Mouse (Mus musculus) lung, postnatal 0 days (tissue): ENCODE measurements around the gene Elmod3. TPM values are rescaled to one million over a fixed set of nuclear protein-coding genes. Genes with fewer than 3 reads are reported as not detected.

ENCODE experiments used
- ATAC-seq: fragments of 200-750 bp; cut with Nextera tagmentation; 2 replicates; pipeline ENCODE4 v1.8.0; 2017; ENCODE audit warnings: moderate library complexity
- DNase-seq: peaks from one replicate; pipeline ENCODE4 v3.0.0-alpha.2; 2016; ENCODE audit warnings: low spot score
- H3K27ac ChIP-seq: fragments of 300-500 bp; sonication (generic); 2 replicates; pipeline ENCODE4 v1.5.1; 2014; ENCODE audit warnings: antibody characterized with exemption, mild to moderate bottlenecking, low read length, mixed read lengths
- H3K27me3 ChIP-seq: fragments of 300-500 bp; sonication (generic); replicated peaks from 2 replicates; pipeline ENCODE4 v1.6.1; 2014; ENCODE audit warnings: low read length, mixed read lengths; ENCODE audit not compliant: insufficient read depth
- H3K36me3 ChIP-seq: fragments of 300-500 bp; sonication (generic); 2 replicates; pipeline ENCODE4 v1.6.1; 2014; ENCODE audit warnings: low read length, mixed read lengths; ENCODE audit not compliant: insufficient read depth
- H3K4me1 ChIP-seq: fragments of 300-500 bp; sonication (generic); 2 replicates; pipeline ENCODE4 v1.6.1; 2014; ENCODE audit warnings: antibody characterized with exemption, low read depth, low read length, mixed read lengths; ENCODE audit not compliant: insufficient read depth
- H3K4me2 ChIP-seq: fragments of 300-500 bp; sonication (generic); replicated peaks from 2 replicates; pipeline ENCODE4 v1.6.1; 2014; ENCODE audit warnings: low read depth, mild to moderate bottlenecking, low read length, moderate library complexity, mixed read lengths
- H3K4me3 ChIP-seq: fragments of 300-500 bp; sonication (generic); 2 replicates; pipeline ENCODE4 v1.5.1; 2014; ENCODE audit warnings: low read depth, low read length
- H3K9ac ChIP-seq: fragments of 300-500 bp; sonication (generic); replicated peaks from 2 replicates; pipeline ENCODE4 v1.6.1; 2014; ENCODE audit warnings: low read depth, mild to moderate bottlenecking
- H3K9me3 ChIP-seq: fragments of 300-500 bp; sonication (generic); 2 replicates; pipeline ENCODE4 v1.6.1; 2016; ENCODE audit warnings: low read length, mixed read lengths
- CTCF ChIP-seq: IDR thresholded peaks from 2 replicates; pipeline ENCODE4 v1.5.1; 2016; ENCODE audit warnings: antibody characterized with exemption, mild to moderate bottlenecking
- EP300 ChIP-seq: IDR thresholded peaks from 2 replicates; pipeline ENCODE4 v1.6.1; 2016; ENCODE audit warnings: antibody characterized with exemption, mild to moderate bottlenecking, control low read depth
- WGBS: fragments of 180-500 bp; shearing (Covaris S2); extraction: QIAGEN DNeasy Blood & Tissue Kit; methylation state at CpG from one replicate; pipeline ENCODE4 v1.1.7; 2014; 5-methylcytosine and 5-hydroxymethylcytosine counted together
- polyA plus RNA-seq: library from polyadenylated mRNA; unstranded; fragments of >200 nt; fragmentation: Nextera tagmentation; extraction: Ambion mirVana; gene quantifications from 2 replicates; pipeline ENCODE4 v1.2.1, GENCODE M21; 2015

The Elmod3 gene
- polyA plus RNA-seq, 1 experiment from 2014 or later = 19.7 TPM

DNA sequence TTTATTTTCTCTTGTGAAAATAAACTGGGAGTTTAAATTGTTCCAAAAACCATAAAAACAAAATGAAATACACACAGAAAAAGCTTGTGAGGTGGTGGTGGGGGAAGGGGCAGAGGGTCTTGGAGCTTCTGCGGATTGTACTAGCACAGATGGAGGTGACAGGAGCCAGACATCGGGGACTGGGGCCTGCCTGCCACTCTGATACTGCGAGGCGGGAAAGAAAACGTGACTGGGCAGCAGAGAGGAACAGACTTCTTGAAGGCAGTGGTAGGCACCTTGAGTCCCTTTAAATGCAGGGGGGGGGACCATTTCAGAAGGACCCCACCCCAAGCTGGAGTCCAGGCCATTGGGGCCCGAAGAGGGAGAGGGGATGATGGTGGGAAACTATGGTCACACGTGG lies 28.2 kb upstream of the Elmod3 start:
- no peak overlapping the region for H3K27ac ChIP-seq
- no peaks in the 10 kb centered on the region for H3K4me1 ChIP-seq
- TF ChIP-seq EP300 (no peak), CTCF (no peak)
- DNase-seq (no peak), ATAC-seq (no peak)
- no peaks in the 10 kb centered on the region for H3K27me3 ChIP-seq
- no peak overlapping the region for H3K4me2 ChIP-seq
- 79% methylated on average over 7 of the region's 7 CpGs for WGBS
- H3K9ac ChIP-seq = no peak overlapping the region
- peaks cover 18% of the 10 kb centered on the region; the same call in 1 of the 2 replicates for H3K36me3 ChIP-seq
- H3K4me3 ChIP-seq = no peak overlapping the region
- H3K9me3 ChIP-seq = no peaks in the 10 kb centered on the region

DNA sequence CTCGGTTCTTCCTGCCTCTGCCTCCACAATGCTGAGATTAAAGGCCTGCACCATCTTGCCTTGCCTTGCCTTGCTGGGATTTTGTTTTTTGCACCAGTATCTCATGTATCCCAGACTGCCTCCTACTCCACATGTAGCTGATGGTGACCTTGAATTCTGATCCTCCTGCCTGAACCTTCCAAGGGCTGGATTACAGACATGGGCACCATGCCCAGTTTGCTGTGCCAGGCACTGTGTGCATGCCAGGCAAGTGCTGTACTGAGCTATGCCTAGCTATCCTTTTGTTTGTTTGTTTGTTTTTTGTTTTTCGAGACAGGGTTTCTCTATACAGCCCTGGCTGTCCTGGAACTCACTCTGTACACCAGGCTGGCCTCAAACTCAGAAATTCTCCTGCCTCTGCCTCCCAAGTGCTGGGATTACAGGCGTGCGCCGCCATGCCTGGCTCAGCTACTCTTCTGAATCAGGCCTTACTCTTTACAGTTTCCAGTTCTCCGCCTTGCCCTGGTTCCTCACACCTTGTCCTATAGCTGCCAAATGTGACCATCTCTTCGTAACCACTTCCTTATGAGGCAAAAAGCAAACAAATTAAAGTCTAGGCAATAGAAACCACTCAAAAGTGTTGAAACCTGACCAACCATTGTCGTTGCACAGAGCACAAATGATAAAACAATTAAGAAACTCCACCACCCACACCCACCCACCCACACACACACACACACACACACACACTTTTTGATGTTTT lies 25.6 kb upstream of the Elmod3 start:
- H3K4me1 ChIP-seq = no peaks in the 10 kb centered on the region
- H3K4me3 ChIP-seq = no peak overlapping the region
- peak; percentile 50 for DNase-seq
- TF ChIP-seq EP300 (peak; percentile 25; the same call in 1 of the 2 replicates), CTCF (no peak)
- H3K4me2 ChIP-seq = no peak overlapping the region
- H3K27ac ChIP-seq = no peak overlapping the region
- peaks cover 10% of the 10 kb centered on the region; the same call in 1 of the 2 replicates for H3K36me3 ChIP-seq
- WGBS = 70% methylated on average over 8 of the region's 8 CpGs
- H3K9me3 ChIP-seq = no peaks in the 10 kb centered on the region
- no peaks in the 10 kb centered on the region for H3K27me3 ChIP-seq
- ATAC-seq = no peak
- H3K9ac ChIP-seq = no peak overlapping the region

DNA sequence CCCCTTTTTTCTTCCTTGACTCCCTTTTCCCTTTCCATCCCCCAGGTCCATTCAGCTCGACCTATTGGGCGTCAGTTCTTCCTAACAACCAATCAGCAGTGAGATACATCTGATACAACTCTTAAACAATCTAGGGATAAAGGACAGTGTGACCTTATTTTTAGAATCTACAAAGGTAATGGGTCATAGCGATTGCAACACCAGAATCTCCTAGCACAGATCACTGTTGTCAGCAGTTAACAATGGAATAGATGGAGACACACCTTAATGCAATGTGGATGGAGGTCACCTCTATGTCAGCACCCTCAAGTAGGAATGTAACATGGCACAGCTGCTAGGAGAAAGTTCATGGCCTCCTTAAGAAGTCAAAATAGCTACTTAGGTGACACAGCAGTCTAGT lies 24.7 kb upstream of the Elmod3 start:
- ATAC-seq (no peak), DNase-seq (no peak)
- H3K27ac ChIP-seq = no peak overlapping the region
- H3K9me3 ChIP-seq = no peaks in the 10 kb centered on the region
- TF ChIP-seq EP300 (no peak), CTCF (no peak)
- no peak overlapping the region for H3K4me3 ChIP-seq
- no peak overlapping the region for H3K9ac ChIP-seq
- WGBS = 36% methylated on average over 3 of the region's 3 CpGs
- peaks cover 9% of the 10 kb centered on the region; the same call in 1 of the 2 replicates for H3K36me3 ChIP-seq
- no peaks in the 10 kb centered on the region for H3K27me3 ChIP-seq
- no peaks in the 10 kb centered on the region for H3K4me1 ChIP-seq
- H3K4me2 ChIP-seq = no peak overlapping the region

DNA sequence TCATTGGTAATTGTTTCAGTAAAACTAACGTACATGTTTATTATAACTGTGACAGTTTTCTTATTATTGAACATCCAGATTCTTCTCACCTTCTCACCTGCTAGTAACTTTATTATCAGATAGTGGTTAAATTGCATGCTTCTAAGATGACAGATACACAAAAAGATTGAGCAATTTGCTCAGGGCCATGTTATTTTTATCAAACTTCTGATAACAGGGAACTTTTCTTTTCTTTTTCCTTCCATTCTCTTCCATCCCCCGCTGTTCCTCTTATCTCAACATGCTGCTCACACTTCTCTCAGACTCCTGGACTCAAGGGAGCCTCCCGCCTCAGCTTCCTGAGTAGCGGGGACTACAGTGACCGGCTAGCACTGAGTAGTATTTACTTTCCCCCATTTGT lies 22.7 kb upstream of the Elmod3 start:
- WGBS = 54% methylated on average over 5 of the region's 5 CpGs

DNA sequence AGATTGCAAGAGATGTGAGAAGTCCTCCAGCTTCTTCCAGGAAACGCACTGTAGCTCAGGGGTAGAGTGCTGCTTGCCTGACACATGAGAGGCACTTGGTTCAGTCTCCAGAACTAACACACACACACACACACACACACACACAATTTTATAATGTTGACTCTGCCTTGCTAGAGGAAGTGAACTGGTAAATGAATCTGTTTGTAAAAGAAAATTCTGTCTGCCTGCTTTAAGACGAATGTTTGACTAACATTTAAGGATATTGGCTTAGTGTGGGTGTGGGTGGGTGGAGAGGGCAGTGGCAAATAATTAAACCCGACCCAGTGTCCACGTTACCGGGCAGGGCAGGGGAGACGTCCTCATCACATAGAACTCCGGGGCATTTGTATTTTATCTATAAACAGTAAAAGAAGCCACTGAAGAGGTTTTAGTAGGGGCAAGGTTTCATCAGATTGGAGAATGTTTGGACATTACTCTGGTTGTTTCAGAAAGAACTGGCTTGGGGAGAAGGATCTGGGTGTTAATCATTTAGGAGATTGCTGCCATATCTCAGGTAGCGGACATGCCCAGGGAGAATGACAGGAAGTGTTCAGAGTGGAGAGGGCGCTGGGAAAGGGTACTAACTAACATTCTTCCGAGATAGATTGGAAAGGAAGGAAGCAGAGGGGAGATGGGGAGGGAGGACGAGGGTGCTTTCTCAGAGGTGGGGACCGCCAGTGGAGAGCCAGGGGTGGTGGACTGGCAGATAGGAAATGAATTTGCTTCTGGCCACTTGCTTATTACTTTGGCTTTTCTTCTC lies 21.7 kb upstream of the Elmod3 start:
- TF ChIP-seq EP300 (peak; percentile 72), CTCF (no peak)
- H3K27me3 ChIP-seq = no peaks in the 10 kb centered on the region
- no peak overlapping the region for H3K4me3 ChIP-seq
- no peaks in the 10 kb centered on the region for H3K36me3 ChIP-seq
- peaks cover 17% of the 10 kb centered on the region for H3K4me1 ChIP-seq
- no peaks in the 10 kb centered on the region for H3K9me3 ChIP-seq
- H3K4me2 ChIP-seq = peak overlapping the region; percentile 15; the same call in 1 of the 2 replicates
- DNase-seq (peak; percentile 89), ATAC-seq (peak; percentile 76)
- peak overlapping the region; percentile 58 for H3K27ac ChIP-seq
- no peak overlapping the region for H3K9ac ChIP-seq
- 22% methylated on average over 12 of the region's 12 CpGs for WGBS

More for the DNA sequence above, 22.7 kb upstream of the Elmod3 start:
- Histone ChIP-seq H3K36me3 (no peaks in the 10 kb centered on the region), H3K9ac (no peak overlapping the region), H3K4me3 (no peak overlapping the region), H3K27ac (0 out of 2 replicates have a peak overlapping the region, but pooled peaks have one; percentile 20), H3K9me3 (no peaks in the 10 kb centered on the region), H3K27me3 (no peaks in the 10 kb centered on the region), H3K4me1 (peaks cover 7% of the 10 kb centered on the region), H3K4me2 (no peak overlapping the region)
- no peak for TF ChIP-seq EP300
- TF ChIP-seq CTCF = no peak
- no peak for DNase-seq
- ATAC-seq = no peak

DNA sequence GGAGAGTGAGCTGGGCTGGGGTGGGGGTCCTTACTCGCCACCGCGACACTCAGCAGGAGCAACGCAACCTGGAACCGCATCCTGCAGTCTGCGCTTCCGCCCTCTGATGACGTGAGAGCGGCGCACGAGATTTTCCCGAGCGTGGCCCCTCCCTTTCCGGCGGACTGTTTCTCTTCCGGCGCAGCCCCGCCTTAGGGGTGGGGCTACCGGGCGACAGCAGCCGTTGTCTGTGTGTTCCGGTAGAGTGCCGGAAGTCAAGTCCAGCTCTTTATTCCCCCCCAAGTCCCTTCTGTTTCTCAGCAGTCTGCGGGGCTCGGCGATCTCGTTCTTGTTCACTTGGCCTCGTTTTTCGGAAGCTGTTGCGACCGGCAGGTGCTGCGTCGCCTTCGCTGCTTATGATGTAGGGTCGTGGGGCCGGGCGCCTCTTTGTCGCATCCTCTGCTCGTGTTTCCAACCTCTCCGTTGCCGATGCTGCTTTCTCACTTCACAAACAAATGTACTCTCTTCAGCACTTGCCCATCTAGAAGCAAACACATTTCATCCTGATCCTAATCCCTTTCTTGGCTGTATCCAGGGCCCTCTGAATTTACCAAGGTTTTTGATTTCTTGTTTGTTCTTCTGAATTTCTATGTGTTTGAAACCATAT lies 18.6 kb upstream of the Elmod3 start, which contains the start of gene Tgoln1:
TSS of gene Tgoln1 (minus strand) at position 358 of the 646 bp plus-strand sequence.
- peak within 1 kb of the TSS; percentile 83 for H3K4me3 ChIP-seq
- TF ChIP-seq CTCF (no peak), EP300 (peak; percentile 35; the same call in 1 of the 2 replicates)
- 1% methylated on average over 30 of the region's 41 CpGs for WGBS
- H3K9ac ChIP-seq = peak within 1 kb of the TSS; percentile 82
- H3K4me2 ChIP-seq = peak within 1 kb of the TSS; percentile 87
- H3K4me1 ChIP-seq = peaks cover 21% of the 10 kb centered on the region
- H3K27ac ChIP-seq = peak within 1 kb of the TSS; percentile 97
- no peaks in the 10 kb centered on the region for H3K9me3 ChIP-seq
- peak; percentile 98 for DNase-seq
- H3K27me3 ChIP-seq = no peaks in the 10 kb centered on the region
- peaks cover 10% of the 10 kb centered on the region; the same call in 1 of the 2 replicates for H3K36me3 ChIP-seq
- peak; percentile 91 for ATAC-seq
